Mouse (Mus musculus) forebrain, embryonic 15.5 days (tissue): ENCODE measurements around the gene F11r. TPM values are rescaled to one million over a fixed set of nuclear protein-coding genes. Genes with fewer than 3 reads are reported as not detected.

Experiments
- ATAC-seq: fragments of 200-750 bp; cut with Nextera tagmentation; replicated peaks from 2 replicates; pipeline ENCODE4 v1.8.0; 2017; ENCODE audit warnings: mild to moderate bottlenecking, moderate TSS enrichment, moderate library complexity
- H3K27ac ChIP-seq: fragments of 300-500 bp; sonication (generic); replicated peaks from 2 replicates; pipeline ENCODE4 v1.5.1; 2015; ENCODE audit warnings: mild to moderate bottlenecking, inconsistent platforms
- H3K27me3 ChIP-seq: fragments of 300-500 bp; sonication (generic); 2 replicates; pipeline ENCODE4 v1.6.1; 2015; ENCODE audit warnings: inconsistent platforms
- H3K36me3 ChIP-seq: fragments of 300-500 bp; sonication (generic); 2 replicates; pipeline ENCODE4 v1.6.1; 2015; ENCODE audit warnings: mild to moderate bottlenecking, inconsistent platforms
- H3K4me1 ChIP-seq: fragments of 300-500 bp; sonication (generic); 2 replicates; pipeline ENCODE4 v1.6.1; 2015; ENCODE audit warnings: inconsistent platforms
- H3K4me2 ChIP-seq: fragments of 300-500 bp; sonication (generic); replicated peaks from 2 replicates; pipeline ENCODE4 v1.6.1; 2015; ENCODE audit warnings: mild to moderate bottlenecking, inconsistent platforms
- H3K4me3 ChIP-seq: fragments of 300-500 bp; sonication (generic); 2 replicates; pipeline ENCODE4 v1.5.1; 2015; ENCODE audit warnings: mild to moderate bottlenecking, inconsistent platforms
- H3K9ac ChIP-seq: fragments of 300-500 bp; sonication (generic); replicated peaks from 2 replicates; pipeline ENCODE4 v1.6.1; 2015; ENCODE audit warnings: mild to moderate bottlenecking, inconsistent platforms
- H3K9me3 ChIP-seq: fragments of 300-500 bp; sonication (generic); 2 replicates; pipeline ENCODE4 v1.6.1; 2016; ENCODE audit warnings: inconsistent platforms
- WGBS: fragments of 180-500 bp; shearing (Covaris S2); methylation state at CpG from one replicate; pipeline ENCODE4 v1.1.7; 2015; ENCODE audit warnings: mixed read lengths; 5-methylcytosine and 5-hydroxymethylcytosine counted together
- polyA plus RNA-seq: library from polyadenylated mRNA; unstranded; fragments of >200 nt; fragmentation: Nextera tagmentation; extraction: Ambion mirVana; gene quantifications from 2 replicates; pipeline ENCODE4 v1.2.1, GENCODE M21; 2015

The F11r gene
- 9.6 and 10.1 TPM in 2 replicates for polyA plus RNA-seq

DNA sequence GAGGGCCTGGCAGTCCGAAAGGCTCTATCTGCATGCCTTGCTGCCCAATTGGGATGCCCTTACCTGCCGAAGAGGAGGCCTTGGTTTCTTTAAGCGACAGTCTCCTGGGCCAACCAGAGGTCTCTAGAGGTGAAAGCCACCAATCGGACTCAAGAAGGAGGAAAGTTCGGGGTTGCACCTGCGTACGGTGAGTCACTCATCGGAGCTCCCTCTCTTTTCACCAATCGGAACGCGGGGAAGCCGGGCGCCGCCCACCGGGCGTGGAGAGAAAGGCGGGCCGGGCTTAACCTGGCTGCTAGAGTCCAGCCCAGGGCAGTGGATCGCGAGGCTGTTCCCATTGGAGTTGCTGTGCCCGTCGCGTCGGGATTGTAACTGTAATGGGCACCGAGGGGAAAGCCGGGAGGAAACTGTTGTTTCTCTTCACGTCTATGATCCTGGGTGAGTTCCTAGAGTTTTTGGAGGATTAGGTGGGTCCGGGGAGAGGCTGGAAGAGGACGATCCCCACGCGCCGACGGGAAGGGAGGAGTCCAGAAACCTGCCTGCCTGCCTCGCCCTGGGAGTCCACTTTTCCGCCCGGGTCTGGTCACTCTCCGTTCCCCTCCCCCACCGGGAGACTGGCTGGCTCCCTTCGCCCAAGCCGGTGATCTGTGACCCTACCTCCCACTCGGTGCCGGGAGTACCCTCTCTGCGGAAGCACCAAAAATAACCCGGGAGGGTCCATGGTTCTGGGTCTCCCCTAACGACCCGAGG is at the start of gene F11r:
TSS of gene F11r (plus strand) at position 272 of the 750 bp plus-strand sequence.
- Histone ChIP-seq H3K9ac (peak within 1 kb of the TSS; percentile 19; the same call in 1 of the 2 replicates), H3K4me1 (peaks cover 10% of the 10 kb centered on the region), H3K4me2 (peak within 1 kb of the TSS; percentile 46), H3K9me3 (no peaks in the 10 kb centered on the region), H3K4me3 (peak within 1 kb of the TSS; percentile 37), H3K27me3 (peaks cover 29% of the 10 kb centered on the region; the same call in 1 of the 2 replicates), H3K27ac (no peak within 1 kb of the TSS; the same call in 1 of the 2 replicates), H3K36me3 (no peaks in the 10 kb centered on the region)
- peak; percentile 66 for ATAC-seq
- 1% methylated on average over 46 of the region's 46 CpGs for WGBS

DNA sequence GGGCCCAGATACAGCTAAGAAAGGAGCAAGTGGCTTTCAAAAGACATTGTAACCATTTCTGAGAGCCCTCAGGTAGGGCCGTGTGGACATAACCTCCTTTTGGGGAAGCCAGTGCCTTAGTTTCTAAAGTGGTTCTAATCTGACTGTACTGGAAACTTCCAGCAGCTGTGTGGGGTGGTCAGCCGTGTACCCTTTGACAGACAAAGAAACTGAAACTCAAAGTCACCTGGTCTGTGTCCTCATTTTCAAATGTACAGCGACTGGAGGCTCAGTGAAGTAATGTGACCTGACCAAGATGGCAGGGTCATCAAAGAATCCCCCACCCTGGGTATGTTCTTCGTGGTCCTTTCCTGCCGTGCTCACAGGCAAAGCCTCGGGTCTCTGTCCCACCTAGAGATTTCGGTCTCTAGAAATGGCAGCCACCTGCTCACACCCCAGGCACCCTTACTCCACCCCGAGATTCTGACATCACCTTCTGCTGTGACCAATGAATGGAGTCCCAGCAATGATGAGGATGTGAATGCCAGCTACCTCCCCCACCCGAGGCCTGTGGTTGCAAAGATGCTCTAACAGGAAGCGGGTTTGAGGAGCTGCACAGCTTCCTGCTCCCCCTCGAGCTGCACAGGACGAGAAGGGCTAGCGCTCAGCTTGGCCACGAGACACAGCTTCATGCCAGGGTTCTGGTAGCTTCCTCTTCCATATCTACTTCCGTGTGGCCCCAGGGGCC is 48.8 kb upstream of the F11r start, which contains the start of gene Arhgap30:
TSS of gene Arhgap30 (plus strand) at position 579 of the 727 bp plus-strand sequence.
- no peaks in the 10 kb centered on the region for H3K4me1 ChIP-seq
- no peak within 1 kb of the TSS for H3K4me2 ChIP-seq
- no peak within 1 kb of the TSS for H3K27ac ChIP-seq
- 83% methylated on average over 15 of the region's 15 CpGs for WGBS
- ATAC-seq: no peak
- no peaks in the 10 kb centered on the region for H3K9me3 ChIP-seq
- H3K4me3 ChIP-seq: no peak within 1 kb of the TSS
- H3K27me3 ChIP-seq: no peaks in the 10 kb centered on the region
- H3K36me3 ChIP-seq: no peaks in the 10 kb centered on the region
- no peak within 1 kb of the TSS for H3K9ac ChIP-seq

DNA sequence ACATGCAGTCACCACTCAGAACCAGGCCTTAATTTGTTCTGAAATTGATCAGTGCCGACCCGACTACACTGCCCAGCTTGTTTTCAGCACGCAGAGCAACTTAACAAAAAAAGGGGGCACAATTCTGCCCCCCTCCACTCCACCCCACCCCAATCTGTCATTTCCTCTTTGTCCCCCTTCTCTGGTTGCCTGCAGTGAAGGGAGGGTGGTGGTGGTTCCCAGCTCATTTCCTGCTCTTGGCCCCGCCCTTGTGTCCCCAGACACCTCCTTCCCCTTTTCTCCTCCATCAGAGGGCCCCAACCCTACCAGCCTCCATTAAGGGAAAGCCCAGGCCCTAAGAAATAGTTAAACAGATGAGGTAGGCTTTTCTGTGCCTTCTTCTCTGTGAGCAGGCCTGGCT is 47.2 kb upstream of the F11r start:
- Histone ChIP-seq H3K27ac (no peak overlapping the region), H3K4me1 (no peaks in the 10 kb centered on the region), H3K9ac (no peak overlapping the region), H3K36me3 (no peaks in the 10 kb centered on the region), H3K4me3 (no peak overlapping the region), H3K9me3 (no peaks in the 10 kb centered on the region), H3K4me2 (no peak overlapping the region), H3K27me3 (no peaks in the 10 kb centered on the region)
- no peak for ATAC-seq
- WGBS: 83% methylated on average over 4 of the region's 4 CpGs

DNA sequence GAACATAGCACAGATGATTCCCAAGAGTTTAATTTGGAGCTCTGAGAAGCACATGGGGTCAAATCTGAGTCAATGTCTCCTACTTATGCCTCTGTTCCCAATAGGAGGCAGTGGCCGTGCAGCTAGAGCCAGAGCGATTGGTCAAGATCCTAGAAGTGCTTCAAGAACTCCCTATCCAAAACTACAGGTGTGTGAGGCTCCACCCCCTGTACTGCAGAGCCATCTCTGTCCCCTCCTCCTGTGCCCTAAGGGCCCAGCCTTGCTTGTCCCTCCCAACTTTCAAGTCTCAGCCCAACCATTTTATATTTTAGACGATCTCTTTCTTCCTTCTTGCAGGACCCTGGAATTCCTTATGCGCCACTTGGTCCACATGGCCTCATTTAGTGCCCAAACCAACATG is 35.5 kb upstream of the F11r start:
- Histone ChIP-seq H3K27ac (no peak overlapping the region), H3K36me3 (no peaks in the 10 kb centered on the region), H3K9ac (no peak overlapping the region), H3K4me1 (no peaks in the 10 kb centered on the region), H3K4me2 (no peak overlapping the region), H3K27me3 (no peaks in the 10 kb centered on the region), H3K9me3 (no peaks in the 10 kb centered on the region), H3K4me3 (no peak overlapping the region)
- WGBS: 87% methylated on average over 4 of the region's 4 CpGs
- ATAC-seq: no peak

DNA sequence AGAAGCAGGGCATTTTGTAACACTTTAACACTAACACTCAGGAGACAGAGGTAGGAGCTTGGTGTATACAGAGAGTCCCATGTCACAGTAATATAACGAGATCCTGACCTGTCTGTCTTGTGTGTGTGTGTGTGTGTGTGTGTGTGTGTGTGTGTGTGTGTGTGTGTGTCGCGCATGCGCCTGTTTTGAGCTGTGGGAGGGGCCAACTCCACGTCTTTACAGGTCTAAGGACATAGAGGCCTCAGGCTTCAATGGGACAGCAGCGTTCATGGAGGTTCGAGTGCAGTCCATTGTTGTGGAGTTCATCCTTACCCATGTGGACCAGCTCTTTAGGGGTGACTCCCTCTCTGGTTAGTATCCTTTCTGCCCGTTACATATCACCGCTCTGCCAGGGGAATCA is 34.3 kb upstream of the F11r start:
- Histone ChIP-seq H3K36me3 (no peaks in the 10 kb centered on the region), H3K9me3 (no peaks in the 10 kb centered on the region), H3K27ac (no peak overlapping the region), H3K9ac (no peak overlapping the region), H3K4me3 (no peak overlapping the region), H3K27me3 (peaks cover 3% of the 10 kb centered on the region; the same call in 1 of the 2 replicates), H3K4me2 (no peak overlapping the region), H3K4me1 (no peaks in the 10 kb centered on the region)
- 84% methylated on average over 9 of the region's 9 CpGs for WGBS
- ATAC-seq: no peak

DNA sequence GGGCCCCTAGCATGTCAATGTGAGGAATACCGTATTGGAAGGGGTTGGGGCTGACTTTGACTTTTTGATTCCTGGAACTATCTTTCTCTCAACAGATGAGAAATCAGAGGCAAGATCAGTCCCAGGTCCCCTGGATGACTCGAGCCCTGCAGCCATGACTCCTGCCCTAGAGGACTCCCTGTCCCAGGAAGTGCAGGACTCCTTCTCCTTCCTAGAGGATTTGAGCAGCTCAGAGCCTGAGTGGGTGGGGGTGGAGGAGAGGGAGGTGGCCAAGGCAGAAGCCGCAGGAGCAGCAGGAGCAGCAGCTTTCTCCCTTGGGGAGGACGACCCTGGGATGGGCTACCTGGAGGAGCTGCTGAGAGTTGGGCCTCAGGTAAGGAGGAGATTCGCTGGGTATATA is 30.1 kb upstream of the F11r start:
- no peak for ATAC-seq
- Histone ChIP-seq H3K27me3 (peaks cover 3% of the 10 kb centered on the region; the same call in 1 of the 2 replicates), H3K36me3 (no peaks in the 10 kb centered on the region), H3K9me3 (no peaks in the 10 kb centered on the region), H3K9ac (no peak overlapping the region), H3K4me2 (no peak overlapping the region), H3K27ac (no peak overlapping the region), H3K4me3 (no peak overlapping the region), H3K4me1 (no peaks in the 10 kb centered on the region)
- WGBS: 78% methylated on average over 5 of the region's 5 CpGs

DNA sequence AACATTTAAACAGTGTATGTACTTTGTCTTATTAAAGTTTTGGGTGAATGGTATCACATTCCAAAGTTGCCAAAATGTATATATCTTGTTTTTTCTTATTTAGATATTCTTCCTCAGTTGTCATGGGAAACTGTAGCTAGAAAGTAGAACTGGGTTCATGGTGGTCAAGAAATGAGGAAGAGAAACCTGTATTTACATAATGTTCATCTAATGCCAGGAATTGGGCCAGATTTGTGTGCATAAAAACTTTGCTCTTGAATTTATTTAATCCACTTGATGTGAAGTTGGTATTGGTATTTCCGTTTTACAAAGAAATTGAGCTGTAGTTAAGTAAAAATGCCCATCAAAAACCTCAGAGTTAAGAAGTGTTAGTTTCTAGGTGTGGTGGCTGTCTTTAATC is 27.1 kb upstream of the F11r start:
- H3K4me1 ChIP-seq: peaks cover 22% of the 10 kb centered on the region
- H3K36me3 ChIP-seq: peaks cover 1% of the 10 kb centered on the region
- H3K27me3 ChIP-seq: peaks cover 3% of the 10 kb centered on the region; the same call in 1 of the 2 replicates
- no peak overlapping the region for H3K9ac ChIP-seq
- ATAC-seq: no peak
- WGBS: 96% methylated on average over 1 of the region's 1 CpGs
- no peak overlapping the region for H3K27ac ChIP-seq
- no peak overlapping the region for H3K4me3 ChIP-seq
- no peak overlapping the region for H3K4me2 ChIP-seq
- H3K9me3 ChIP-seq: no peaks in the 10 kb centered on the region

DNA sequence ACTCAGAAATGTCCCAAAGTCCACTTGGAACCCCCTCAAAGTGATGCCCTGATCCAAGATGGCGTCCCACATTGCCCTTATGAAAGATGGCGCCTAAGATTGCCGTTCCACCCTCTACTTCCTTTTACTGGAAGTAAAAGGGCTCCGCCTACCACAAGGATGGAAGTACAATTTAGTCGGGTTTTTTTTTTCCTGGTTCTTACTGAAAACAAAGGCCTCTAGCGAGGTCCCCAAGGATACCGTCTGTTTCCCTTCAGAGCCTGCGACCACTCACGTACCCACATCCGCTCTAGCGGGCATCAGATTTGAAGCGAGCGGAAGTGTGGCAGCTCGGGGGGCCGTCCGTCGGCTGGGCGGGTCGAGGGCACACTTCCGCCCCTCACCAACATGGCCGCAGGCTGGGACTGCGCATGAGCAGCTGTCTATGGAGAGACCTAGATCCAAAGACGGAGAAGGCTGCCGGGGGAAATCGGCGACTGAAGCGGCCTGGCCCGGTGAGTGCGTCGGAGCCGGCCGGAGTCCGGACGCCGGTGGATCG is 26.3 kb upstream of the F11r start, which contains the start of gene Usf1:
TSS of gene Usf1 (plus strand) at position 367 of the 538 bp plus-strand sequence.
- Histone ChIP-seq H3K4me3 (peak within 1 kb of the TSS; percentile 99), H3K27me3 (peaks cover 3% of the 10 kb centered on the region; the same call in 1 of the 2 replicates), H3K9ac (peak within 1 kb of the TSS; percentile 95), H3K36me3 (peaks cover 9% of the 10 kb centered on the region), H3K4me1 (peaks cover 22% of the 10 kb centered on the region), H3K27ac (peak within 1 kb of the TSS; percentile 97), H3K4me2 (peak within 1 kb of the TSS; percentile 50), H3K9me3 (no peaks in the 10 kb centered on the region)
- under 1% methylated on average over 36 of the region's 36 CpGs for WGBS
- peak; percentile 98 for ATAC-seq

DNA sequence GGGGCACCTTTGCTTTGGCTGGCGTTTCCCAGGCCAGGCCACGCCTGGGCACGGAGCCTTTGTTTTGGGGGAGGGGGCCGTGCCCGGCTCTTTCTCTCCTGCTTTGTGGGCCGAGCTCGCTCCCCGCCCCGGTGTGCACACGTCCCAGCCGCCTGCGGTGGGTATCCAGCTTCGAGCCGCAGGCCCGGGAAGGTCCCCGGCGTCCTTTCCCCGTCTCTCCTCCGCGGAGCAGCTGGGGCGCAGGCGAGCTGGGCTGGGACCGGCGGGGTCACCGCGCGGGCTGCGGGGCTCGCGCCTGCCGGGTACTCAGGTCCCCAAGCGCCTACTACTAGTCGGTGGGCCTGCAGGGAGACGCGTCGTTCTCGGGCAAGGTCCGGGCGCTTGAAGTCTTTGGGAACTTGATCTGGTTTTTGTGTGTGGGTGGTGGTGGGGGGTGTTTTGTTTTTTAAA is 25.8 kb upstream of the F11r start:
- WGBS: under 1% methylated on average over 39 of the region's 39 CpGs

DNA sequence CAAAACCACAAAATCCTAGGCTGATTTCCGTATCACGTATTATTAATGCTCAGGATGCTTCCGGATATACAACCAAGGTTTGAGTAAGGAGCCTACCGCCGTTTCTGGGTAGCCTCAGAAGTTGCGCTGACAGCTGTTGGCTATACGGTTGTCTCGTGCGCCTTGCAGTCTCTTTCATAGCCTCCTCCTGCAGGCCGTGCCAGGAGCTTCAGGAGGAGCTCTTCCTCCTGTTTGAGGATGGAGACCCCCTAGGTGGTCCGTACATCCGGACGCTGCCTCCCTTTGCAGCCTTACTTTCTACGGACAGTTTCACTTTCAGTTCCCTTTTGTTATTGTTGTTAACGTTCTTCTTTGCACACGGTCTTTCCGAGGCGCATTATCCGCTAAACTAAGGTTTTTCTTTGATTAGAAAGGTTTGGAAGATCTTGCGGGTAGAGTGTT is 25.3 kb upstream of the F11r start:
- H3K27me3 ChIP-seq: peaks cover 3% of the 10 kb centered on the region; the same call in 1 of the 2 replicates
- peak overlapping the region; percentile 97 for H3K27ac ChIP-seq
- peak; percentile 39 for ATAC-seq
- peaks cover 19% of the 10 kb centered on the region for H3K36me3 ChIP-seq
- under 1% methylated on average over 20 of the region's 20 CpGs for WGBS
- peak overlapping the region; percentile 95 for H3K9ac ChIP-seq
- H3K4me2 ChIP-seq: peak overlapping the region; percentile 50
- H3K4me3 ChIP-seq: peak overlapping the region; percentile 99
- H3K9me3 ChIP-seq: no peaks in the 10 kb centered on the region
- H3K4me1 ChIP-seq: peaks cover 22% of the 10 kb centered on the region

More for the DNA sequence above, 25.8 kb upstream of the F11r start:
- H3K4me3 ChIP-seq: peak overlapping the region; percentile 99
- peak overlapping the region; percentile 95 for H3K9ac ChIP-seq
- H3K4me2 ChIP-seq: peak overlapping the region; percentile 50
- peak overlapping the region; percentile 97 for H3K27ac ChIP-seq
- H3K4me1 ChIP-seq: peaks cover 22% of the 10 kb centered on the region
- no peaks in the 10 kb centered on the region for H3K9me3 ChIP-seq
- peaks cover 14% of the 10 kb centered on the region for H3K36me3 ChIP-seq
- H3K27me3 ChIP-seq: peaks cover 3% of the 10 kb centered on the region; the same call in 1 of the 2 replicates
- peak; percentile 82 for ATAC-seq

DNA sequence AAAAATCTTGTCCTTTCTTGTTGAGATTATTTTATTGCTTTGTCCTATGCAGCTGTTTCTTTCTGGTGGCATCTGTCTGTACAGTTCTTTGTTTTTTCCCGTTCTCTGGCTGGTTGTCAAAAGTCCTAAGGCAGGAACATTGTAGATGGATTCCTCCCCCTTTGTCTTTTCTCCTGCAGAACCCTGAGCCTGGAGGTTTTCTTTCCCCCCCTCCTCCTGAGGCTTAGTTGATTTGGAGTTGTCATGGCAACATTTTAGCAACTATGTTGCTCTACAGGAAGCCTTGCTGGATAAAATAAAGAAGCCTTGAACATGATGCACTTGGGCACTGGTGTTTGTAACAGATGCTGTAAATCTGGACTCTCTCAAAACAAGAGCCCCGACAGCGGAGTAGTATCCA is 24.9 kb upstream of the F11r start:
- H3K4me1 ChIP-seq: peaks cover 22% of the 10 kb centered on the region
- peak overlapping the region; percentile 99 for H3K4me3 ChIP-seq
- peak overlapping the region; percentile 97 for H3K27ac ChIP-seq
- peak; percentile 20 for ATAC-seq
- H3K9ac ChIP-seq: peak overlapping the region; percentile 95
- H3K9me3 ChIP-seq: no peaks in the 10 kb centered on the region
- 9% methylated on average over 3 of the region's 3 CpGs for WGBS
- H3K4me2 ChIP-seq: peak overlapping the region; percentile 50
- peaks cover 23% of the 10 kb centered on the region for H3K36me3 ChIP-seq
- H3K27me3 ChIP-seq: peaks cover 3% of the 10 kb centered on the region; the same call in 1 of the 2 replicates
